Mouse (Mus musculus): ENCODE measurements around the gene 2310022B05Rik. TPM values are rescaled to one million over a fixed set of nuclear protein-coding genes. Genes with fewer than 3 reads are reported as not detected.

Gene 2310022B05Rik
- polyA plus RNA-seq, 1 experiment from 2014 or later = 4.1 TPM

GRCm38 (mm10) chr8:124641599-124641998 is 21.6 kb downstream of the 2310022B05Rik start:
- H3K9ac ChIP-seq (replicated peaks) = no peak overlapping the region
- H3K9me3 ChIP-seq (ENCODE audit: low read length) = no peaks in the 10 kb centered on the region
- WGBS (ENCODE audit: insufficient replicate concordance) = 93% methylated on average over 8 of the region's 8 CpGs
- no peaks in the 10 kb centered on the region for H3K4me1 ChIP-seq (ENCODE audit: insufficient read depth)
- peaks cover 28% of the 10 kb centered on the region for H3K36me3 ChIP-seq (replicated peaks; ENCODE audit: insufficient read depth, low read length)
- H3K4me2 ChIP-seq (ENCODE audit: low read depth, low read length) = no peak overlapping the region
- no peaks in the 10 kb centered on the region for H3K27me3 ChIP-seq (ENCODE audit: insufficient read depth, low read length)
- H3K27ac ChIP-seq (ENCODE audit: low read depth) = no peak overlapping the region
- no peak for TF ChIP-seq CTCF (IDR thresholded peaks at IDR 0.05; ENCODE audit: low read depth)
- TF ChIP-seq EP300 (IDR thresholded peaks at IDR 0.05; ENCODE audit: low read depth) = no peak
- ATAC-seq (no peak), DNase-seq (no peak)
- no peak overlapping the region for H3K4me3 ChIP-seq (ENCODE audit: low read depth, low read length)

GRCm38 (mm10) chr8:124635247-124635502 is 28.0 kb downstream of the 2310022B05Rik start:
- H3K4me1 ChIP-seq (ENCODE audit: insufficient read depth) = peaks cover 2% of the 10 kb centered on the region; the same call in 1 of the 2 replicates
- DNase-seq (no peak), ATAC-seq (peak; percentile 35; the same call in 1 of the 2 replicates)
- TF ChIP-seq EP300 (IDR thresholded peaks at IDR 0.05; ENCODE audit: low read depth) (no peak), CTCF (IDR thresholded peaks at IDR 0.05; ENCODE audit: low read depth) (no peak)
- no peak overlapping the region for H3K9ac ChIP-seq (replicated peaks)
- H3K4me3 ChIP-seq (ENCODE audit: low read depth, low read length) = no peak overlapping the region
- no peak overlapping the region for H3K27ac ChIP-seq (ENCODE audit: low read depth)
- WGBS (ENCODE audit: insufficient replicate concordance) = 74% methylated on average over 8 of the region's 8 CpGs
- H3K9me3 ChIP-seq (ENCODE audit: low read length) = no peaks in the 10 kb centered on the region
- no peak overlapping the region for H3K4me2 ChIP-seq (ENCODE audit: low read depth, low read length)
- H3K36me3 ChIP-seq (replicated peaks; ENCODE audit: insufficient read depth, low read length) = peaks cover 24% of the 10 kb centered on the region
- H3K27me3 ChIP-seq (ENCODE audit: insufficient read depth, low read length) = no peaks in the 10 kb centered on the region

- 73% methylated on average over 13 of the region's 13 CpGs for WGBS (ENCODE audit: insufficient replicate concordance)
- no peaks in the 10 kb centered on the region for H3K9me3 ChIP-seq (ENCODE audit: low read length)
- DNase-seq (peak; percentile 27), ATAC-seq (peak; percentile 49)
- no peaks in the 10 kb centered on the region for H3K27me3 ChIP-seq (ENCODE audit: insufficient read depth, low read length)
- TF ChIP-seq CTCF (IDR thresholded peaks at IDR 0.05; ENCODE audit: low read depth) (no peak), EP300 (IDR thresholded peaks at IDR 0.05; ENCODE audit: low read depth) (no peak)
- H3K9ac ChIP-seq (replicated peaks) = no peak overlapping the region
- H3K4me1 ChIP-seq (ENCODE audit: insufficient read depth) = peaks cover 2% of the 10 kb centered on the region; the same call in 1 of the 2 replicates
- H3K27ac ChIP-seq (ENCODE audit: low read depth) = no peak overlapping the region
- no peak overlapping the region for H3K4me3 ChIP-seq (ENCODE audit: low read depth, low read length)
- H3K36me3 ChIP-seq (replicated peaks; ENCODE audit: insufficient read depth, low read length) = peaks cover 24% of the 10 kb centered on the region
- H3K4me2 ChIP-seq (ENCODE audit: low read depth, low read length) = no peak overlapping the region
Observed at GRCm38 (mm10) chr8:124634411-124635246, 28.5 kb downstream of the 2310022B05Rik start.

GRCm38 (mm10) chr8:124633001-124633703 is 30.0 kb downstream of the 2310022B05Rik start:
- Histone ChIP-seq H3K4me3 (ENCODE audit: low read depth, low read length) (no peak overlapping the region), H3K4me1 (ENCODE audit: insufficient read depth) (peaks cover 2% of the 10 kb centered on the region; the same call in 1 of the 2 replicates), H3K4me2 (ENCODE audit: low read depth, low read length) (no peak overlapping the region), H3K9me3 (ENCODE audit: low read length) (no peaks in the 10 kb centered on the region), H3K27me3 (ENCODE audit: insufficient read depth, low read length) (no peaks in the 10 kb centered on the region), H3K27ac (ENCODE audit: low read depth) (no peak overlapping the region), H3K9ac (replicated peaks) (no peak overlapping the region), H3K36me3 (replicated peaks; ENCODE audit: insufficient read depth, low read length) (peaks cover 13% of the 10 kb centered on the region)
- ATAC-seq (no peak), DNase-seq (no peak)
- WGBS (ENCODE audit: insufficient replicate concordance) = 75% methylated on average over 14 of the region's 14 CpGs
- no peak for TF ChIP-seq EP300 (IDR thresholded peaks at IDR 0.05; ENCODE audit: low read depth)
- TF ChIP-seq CTCF (IDR thresholded peaks at IDR 0.05; ENCODE audit: low read depth) = no peak

- Histone ChIP-seq H3K4me1 (ENCODE audit: insufficient read depth) (peaks cover 2% of the 10 kb centered on the region; the same call in 1 of the 2 replicates), H3K27me3 (ENCODE audit: insufficient read depth, low read length) (no peaks in the 10 kb centered on the region), H3K4me2 (ENCODE audit: low read depth, low read length) (no peak overlapping the region), H3K9ac (replicated peaks) (no peak overlapping the region), H3K9me3 (ENCODE audit: low read length) (no peaks in the 10 kb centered on the region), H3K27ac (ENCODE audit: low read depth) (no peak overlapping the region), H3K4me3 (ENCODE audit: low read depth, low read length) (no peak overlapping the region), H3K36me3 (replicated peaks; ENCODE audit: insufficient read depth, low read length) (peaks cover 3% of the 10 kb centered on the region; the same call in 1 of the 2 replicates)
- no peak for DNase-seq
- TF ChIP-seq EP300 (IDR thresholded peaks at IDR 0.05; ENCODE audit: low read depth) = no peak
- WGBS (ENCODE audit: insufficient replicate concordance) = 46% methylated on average over 7 of the region's 7 CpGs
- ATAC-seq = no peak
Observed at GRCm38 (mm10) chr8:124631966-124632365, 31.2 kb downstream of the 2310022B05Rik start.

GRCm38 (mm10) chr8:124630891-124631290 is 32.3 kb downstream of the 2310022B05Rik start:
- Histone ChIP-seq H3K9me3 (ENCODE audit: low read length) (no peaks in the 10 kb centered on the region), H3K36me3 (replicated peaks; ENCODE audit: insufficient read depth, low read length) (no peaks in the 10 kb centered on the region), H3K9ac (replicated peaks) (no peak overlapping the region), H3K27ac (ENCODE audit: low read depth) (no peak overlapping the region), H3K4me2 (ENCODE audit: low read depth, low read length) (no peak overlapping the region), H3K27me3 (ENCODE audit: insufficient read depth, low read length) (no peaks in the 10 kb centered on the region), H3K4me3 (ENCODE audit: low read depth, low read length) (no peak overlapping the region), H3K4me1 (ENCODE audit: insufficient read depth) (peaks cover 2% of the 10 kb centered on the region; the same call in 1 of the 2 replicates)
- ATAC-seq = no peak
- no peak for DNase-seq
- 63% methylated on average over 4 of the region's 4 CpGs for WGBS (ENCODE audit: insufficient replicate concordance)
- TF ChIP-seq EP300 (IDR thresholded peaks at IDR 0.05; ENCODE audit: low read depth) (no peak), CTCF (IDR thresholded peaks at IDR 0.05; ENCODE audit: low read depth) (no peak)

Data from liver, postnatal 0 days (tissue).